Mouse (Mus musculus) heart, adult 8-10 months (tissue): ENCODE results near the gene Ganc. TPM values are rescaled to one million over a fixed set of nuclear protein-coding genes. Genes with fewer than 3 reads are reported as not detected.

Experiments used
- DNase-seq: peaks from one replicate; pipeline ENCODE4 v3.0.0; 2022; ENCODE audit warnings: low spot score
- total RNA-seq, 4 experiments: library from RNA; stranded (reverse); gene quantifications; 2 replicates each; pipeline ENCODE4 v1.2.4; 2022

The Ganc gene
- 10 to 100 TPM; 25.4 to 33.7 (median 31.3) TPM for total RNA-seq

GRCm38 (mm10) chr2:120403653-120403985 is at the start of gene Ganc:
Ganc (plus strand) TSS chr2:120403896.
- no peak for DNase-seq

GRCm38 (mm10) chr2:120360425-120360824 is 43.3 kb upstream of the Ganc start:
- no peak for DNase-seq

GRCm38 (mm10) chr2:120366501-120366900 is 37.2 kb upstream of the Ganc start:
- DNase-seq: no peak

GRCm38 (mm10) chr2:120367416-120368207 is 36.1 kb upstream of the Ganc start:
- no peak for DNase-seq

- DNase-seq: no peak
Observed at GRCm38 (mm10) chr2:120373858-120374257, 29.8 kb upstream of the Ganc start.

GRCm38 (mm10) chr2:120386264-120386663 is 17.4 kb upstream of the Ganc start:
- DNase-seq: no peak

GRCm38 (mm10) chr2:120387291-120387690 is 16.4 kb upstream of the Ganc start:
- no peak for DNase-seq

- no peak for DNase-seq
Observed at GRCm38 (mm10) chr2:120389376-120389775, 14.3 kb upstream of the Ganc start.

GRCm38 (mm10) chr2:120390934-120391333 is 12.8 kb upstream of the Ganc start:
- DNase-seq: peak; percentile 24

GRCm38 (mm10) chr2:120392406-120392805 is 11.3 kb upstream of the Ganc start:
- DNase-seq: no peak

GRCm38 (mm10) chr2:120397951-120398350 is 5.7 kb upstream of the Ganc start:
- no peak for DNase-seq

- DNase-seq: no peak
Observed at GRCm38 (mm10) chr2:120402813-120403212, 883 bp upstream of the Ganc start.

- peak; percentile 98 for DNase-seq
Observed at GRCm38 (mm10) chr2:120403986-120404822, 508 bp downstream of the Ganc start, which contains the start of gene Tmem87a. Tmem87a (minus strand) TSS chr2:120404113.

- peak; percentile 3 for DNase-seq
Observed at GRCm38 (mm10) chr2:120404823-120405765, 1.4 kb downstream of the Ganc start.

- DNase-seq: no peak
Observed at GRCm38 (mm10) chr2:120411096-120411628, 7.5 kb downstream of the Ganc start.

- DNase-seq: no peak
Observed at GRCm38 (mm10) chr2:120414113-120414512, 10.4 kb downstream of the Ganc start.

- no peak for DNase-seq
Observed at GRCm38 (mm10) chr2:120414738-120415414, 11.2 kb downstream of the Ganc start.

- DNase-seq: no peak
Observed at GRCm38 (mm10) chr2:120424386-120424785, 20.7 kb downstream of the Ganc start.

- DNase-seq: no peak
Observed at GRCm38 (mm10) chr2:120444486-120444885, 40.8 kb downstream of the Ganc start.

GRCm38 (mm10) chr2:120446373-120446772 is 42.7 kb downstream of the Ganc start:
- DNase-seq: no peak

GRCm38 (mm10) chr2:120447306-120447705 is 43.6 kb downstream of the Ganc start:
- DNase-seq: no peak
